In the genomic region with DNA sequence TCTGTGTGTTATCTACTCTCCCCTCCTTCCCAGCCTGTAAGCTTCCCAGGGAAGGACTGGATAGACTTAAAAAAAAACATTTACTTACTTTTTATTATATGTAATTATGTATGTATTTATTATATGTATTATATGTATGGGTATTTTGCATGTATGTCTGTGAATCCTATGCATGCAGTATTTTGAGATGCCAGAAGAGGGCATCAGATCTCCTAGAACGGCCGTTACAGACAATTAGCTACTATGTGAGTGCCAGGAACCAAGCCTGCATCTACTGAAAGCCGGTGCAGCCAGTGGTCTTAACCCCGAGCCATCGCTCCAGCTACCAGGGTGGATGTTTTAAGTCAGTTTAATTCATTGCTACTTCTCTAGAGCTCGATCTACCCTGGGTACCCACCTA, we compare ENCODE assay signal across 19 mouse cellular contexts. TPM values are rescaled to one million over a fixed set of nuclear protein-coding genes. Genes with fewer than 3 reads are reported as not detected.
A peak's percentile ranks its signal among the peaks of the same experiment; 100 is the strongest.
DNase-seq lines count a peak whose midpoint lies in the region; ATAC-seq and TF ChIP-seq lines count a peak whose summit lies in the region.
"Had no signal": no experiment of that assay in that cellular context is flagged by ENCODE, and none has a peak within 500 bp of the region (broad histone marks: within the 10 kb centered on the region; RNA-seq: fewer than 3 reads in every experiment).

No protein-coding gene starts in this region.

- DNase-seq in lung, embryonic 14.5 days: no peak
- no peak for DNase-seq in lung, postnatal 14 days
- no peak for DNase-seq in thymus, adult 2 months
- DNase-seq in kidney, postnatal 25 days: no peak
- DNase-seq: adrenal gland, postnatal 36 days; cerebellum, adult 11-12 months; cerebellum, postnatal 14 days had no signal

- peak; percentile 33 for TF ChIP-seq CTCF in intestine, postnatal 0 days (IDR thresholded peaks at IDR 0.05; ENCODE audit: low read depth)
- TF ChIP-seq CTCF in lung, embryonic 14.5 days (IDR thresholded peaks at IDR 0.05; ENCODE audit: low read depth): peak; percentile 17; the same call in 1 of the 2 replicates
- peak; percentile 11 for TF ChIP-seq CTCF in ES-Bruce4 (IDR thresholded peaks at IDR 0.05; ENCODE audit: low read depth, low read length)
- no peak for TF ChIP-seq CTCF in thymus, adult 2 months (IDR thresholded peaks at IDR 0.05; ENCODE audit: borderline replicate concordance, control insufficient read depth, extremely low read depth, insufficient read depth, low read length, poor library complexity)

- no peak overlapping the region for H3K9ac ChIP-seq in intestine, postnatal 0 days (ENCODE audit: low read depth, low read length)
- no peak overlapping the region for H3K9ac ChIP-seq in intestine, embryonic 15.5 days
- H3K9ac ChIP-seq in lung, embryonic 14.5 days: no peak overlapping the region
- no peak overlapping the region for H3K9ac ChIP-seq in ES-Bruce4 (ENCODE audit: low read depth, poor library complexity, severe bottlenecking)
- H3K9ac ChIP-seq: embryonic facial prominence, embryonic 13.5 days; hindbrain, embryonic 12.5 days; midbrain, embryonic 15.5 days; neural tube, embryonic 15.5 days; stomach, embryonic 15.5 days had no signal

- no peak for ATAC-seq in intestine, postnatal 0 days
- ATAC-seq in intestine, embryonic 15.5 days: no peak
- ATAC-seq in lung, embryonic 14.5 days (ENCODE audit: insufficient read depth): no peak
- ATAC-seq: forebrain, embryonic 14.5 days; inflammation-experienced regulatory T-cells, adult 6 months; midbrain, embryonic 15.5 days had no signal

- no peaks in the 10 kb centered on the region for H3K27me3 ChIP-seq in intestine, postnatal 0 days (replicated peaks; ENCODE audit: control insufficient read depth, insufficient read depth, low read length)
- H3K27me3 ChIP-seq in intestine, embryonic 15.5 days (replicated peaks): no peaks in the 10 kb centered on the region
- H3K27me3 ChIP-seq in lung, embryonic 14.5 days (ENCODE audit: insufficient read depth, low read length): no peaks in the 10 kb centered on the region
- no peaks in the 10 kb centered on the region for H3K27me3 ChIP-seq in ES-Bruce4 (ENCODE audit: control insufficient read depth, insufficient read depth, low read length, poor library complexity, severe bottlenecking)
- H3K27me3 ChIP-seq in thymus, adult 2 months (ENCODE audit: control insufficient read depth, insufficient read depth, low read length): no peaks in the 10 kb centered on the region
- H3K27me3 ChIP-seq: embryonic facial prominence, embryonic 13.5 days; hindbrain, embryonic 12.5 days; megakaryocyte, embryonic 14.5 days; midbrain, embryonic 15.5 days; neural tube, embryonic 15.5 days; stomach, embryonic 15.5 days had no signal

- no peaks in the 10 kb centered on the region for H3K4me1 ChIP-seq in intestine, postnatal 0 days (replicated peaks; ENCODE audit: control insufficient read depth, insufficient read depth, low read length)
- peaks cover 11% of the 10 kb centered on the region; the same call in 1 of the 2 replicates for H3K4me1 ChIP-seq in intestine, embryonic 15.5 days (replicated peaks)
- H3K4me1 ChIP-seq in lung, embryonic 14.5 days (ENCODE audit: insufficient read depth): peaks cover 6% of the 10 kb centered on the region; the same call in 1 of the 2 replicates
- H3K4me1 ChIP-seq in ES-Bruce4 (ENCODE audit: control insufficient read depth, insufficient read depth, low read length): no peaks in the 10 kb centered on the region
- no peaks in the 10 kb centered on the region; the same call in 1 of the 2 replicates for H3K4me1 ChIP-seq in thymus, adult 2 months (replicated peaks; ENCODE audit: control insufficient read depth, insufficient read depth, low read length)

- TF ChIP-seq POLR2A in ES-Bruce4 (IDR thresholded peaks at IDR 0.05; ENCODE audit: insufficient read depth, low read length): no peak
- no peak for TF ChIP-seq POLR2A in thymus, adult 2 months (IDR thresholded peaks at IDR 0.05; ENCODE audit: control insufficient read depth, extremely low read depth, insufficient read depth, low read length, poor library complexity)

- 96% methylated on average over 6 of the region's 6 CpGs for WGBS in intestine, postnatal 0 days
- WGBS in intestine, embryonic 15.5 days: 93% methylated on average over 6 of the region's 6 CpGs
- 84% methylated on average over 6 of the region's 6 CpGs for WGBS in lung, embryonic 14.5 days
- WGBS in thymus, adult 2 months: 97% methylated on average over 6 of the region's 6 CpGs

- no peak for TF ChIP-seq EP300 in ES-Bruce4 (IDR thresholded peaks at IDR 0.05; ENCODE audit: insufficient read depth, low read depth, low read length)

- peaks cover 18% of the 10 kb centered on the region; the same call in 1 of the 2 replicates for H3K36me3 ChIP-seq in intestine, postnatal 0 days (ENCODE audit: control insufficient read depth, insufficient read depth)
- H3K36me3 ChIP-seq in intestine, embryonic 15.5 days: peaks cover 11% of the 10 kb centered on the region
- H3K36me3 ChIP-seq in lung, embryonic 14.5 days (ENCODE audit: insufficient read depth): peaks cover 8% of the 10 kb centered on the region; the same call in 1 of the 2 replicates
- no peaks in the 10 kb centered on the region; the same call in 1 of the 2 replicates for H3K36me3 ChIP-seq in ES-Bruce4 (ENCODE audit: control insufficient read depth, insufficient read depth, low read length, poor library complexity, severe bottlenecking)
- peaks cover 4% of the 10 kb centered on the region; the same call in 1 of the 2 replicates for H3K36me3 ChIP-seq in thymus, adult 2 months (ENCODE audit: control insufficient read depth, insufficient read depth, low read length)

- no peak overlapping the region for H3K27ac ChIP-seq in intestine, postnatal 0 days (ENCODE audit: low read depth, low read length)
- no peak overlapping the region for H3K27ac ChIP-seq in intestine, embryonic 15.5 days
- no peak overlapping the region for H3K27ac ChIP-seq in lung, embryonic 14.5 days (ENCODE audit: low read depth)
- H3K27ac ChIP-seq in ES-Bruce4 (ENCODE audit: insufficient read depth, low read length): no peak overlapping the region
- H3K27ac ChIP-seq in thymus, adult 2 months (ENCODE audit: control insufficient read depth, insufficient read depth, low read length): no peak overlapping the region
- H3K27ac ChIP-seq: embryonic facial prominence, embryonic 13.5 days; heart, embryonic 10.5 days; hindbrain, embryonic 12.5 days; midbrain, embryonic 15.5 days; neural tube, embryonic 15.5 days; stomach, embryonic 15.5 days had no signal

- no peaks in the 10 kb centered on the region for H3K9me3 ChIP-seq in intestine, postnatal 0 days (ENCODE audit: control insufficient read depth)
- no peaks in the 10 kb centered on the region for H3K9me3 ChIP-seq in intestine, embryonic 15.5 days
- H3K9me3 ChIP-seq in lung, embryonic 14.5 days (ENCODE audit: low read depth, low read length): no peaks in the 10 kb centered on the region
- H3K9me3 ChIP-seq in ES-Bruce4 (replicated peaks; ENCODE audit: control insufficient read depth, insufficient read depth, low read length, poor library complexity, severe bottlenecking): no peaks in the 10 kb centered on the region
- H3K9me3 ChIP-seq: embryonic facial prominence, embryonic 13.5 days; hindbrain, embryonic 12.5 days; megakaryocyte, embryonic 14.5 days; midbrain, embryonic 15.5 days; neural tube, embryonic 15.5 days; stomach, embryonic 15.5 days had no signal

- H3K4me3 ChIP-seq in intestine, postnatal 0 days (ENCODE audit: low read depth, low read length): no peak overlapping the region
- no peak overlapping the region for H3K4me3 ChIP-seq in intestine, embryonic 15.5 days (replicated peaks)
- no peak overlapping the region for H3K4me3 ChIP-seq in lung, embryonic 14.5 days (ENCODE audit: low read depth, low read length)
- H3K4me3 ChIP-seq in ES-Bruce4 (ENCODE audit: low read depth, low read length): no peak overlapping the region
- H3K4me3 ChIP-seq in thymus, adult 2 months (ENCODE audit: control insufficient read depth, insufficient read depth, low read length): no peak overlapping the region
- H3K4me3 ChIP-seq: embryonic facial prominence, embryonic 13.5 days; heart, embryonic 10.5 days; hindbrain, embryonic 12.5 days; midbrain, embryonic 15.5 days; neural tube, embryonic 15.5 days; stomach, embryonic 15.5 days had no signal

- H3K4me2 ChIP-seq in intestine, postnatal 0 days (replicated peaks; ENCODE audit: low read depth): no peak overlapping the region
- H3K4me2 ChIP-seq in intestine, embryonic 15.5 days (replicated peaks): no peak overlapping the region
- H3K4me2 ChIP-seq in lung, embryonic 14.5 days: no peak overlapping the region
- H3K4me2 ChIP-seq: embryonic facial prominence, embryonic 13.5 days; hindbrain, embryonic 12.5 days; midbrain, embryonic 15.5 days; neural tube, embryonic 15.5 days; stomach, embryonic 15.5 days had no signal

RNA-seq across cellular contexts. Expression of gene Atp6v0e, which starts 18.2 kb away (rescaled TPM):
- polyA plus RNA-seq in intestine, postnatal 0 days (2015; fragmentation: Nextera tagmentation; extraction: Ambion mirVana): 523 and 571 TPM in 2 replicates
- 259 and 286 TPM in 2 replicates for polyA plus RNA-seq in intestine, embryonic 15.5 days (2015; fragmentation: Nextera tagmentation; extraction: Ambion mirVana)
- 143 and 152 TPM in 2 replicates for polyA plus RNA-seq in lung, embryonic 14.5 days (2014; fragmentation: Nextera tagmentation; extraction: Ambion mirVana)
- polyA plus RNA-seq in ES-Bruce4 (2011; ENCODE audit: insufficient read depth, insufficient read length, low read depth, missing spikeins): 100 and 118 TPM in 2 replicates
- 279 and 354 TPM in 2 replicates for polyA plus RNA-seq in thymus, adult 2 months (2012; rRNA removed)

RNA-seq across cellular contexts. Expression of gene Crebrf, which starts 34.2 kb away (rescaled TPM):
- 13.5 and 15.1 TPM in 2 replicates for polyA plus RNA-seq in intestine, postnatal 0 days (2015; fragmentation: Nextera tagmentation; extraction: Ambion mirVana)
- polyA plus RNA-seq in intestine, embryonic 15.5 days (2015; fragmentation: Nextera tagmentation; extraction: Ambion mirVana): 8.3 and 8.8 TPM in 2 replicates
- 5.6 and 6.3 TPM in 2 replicates for polyA plus RNA-seq in lung, embryonic 14.5 days (2014; fragmentation: Nextera tagmentation; extraction: Ambion mirVana)
- 18.6 and 21.4 TPM in 2 replicates for polyA plus RNA-seq in ES-Bruce4 (2011; ENCODE audit: insufficient read depth, insufficient read length, low read depth, missing spikeins)
- polyA plus RNA-seq in thymus, adult 2 months (2012; rRNA removed): 6.7 and 8.0 TPM in 2 replicates
